Mouse (Mus musculus): ENCODE results near the gene Zfp646.

GRCm38 (mm10) chr7:127931351-127932135, 55.5 kb downstream of the Zfp646 start:
- TF ChIP-seq CTCF (IDR thresholded peaks at IDR 0.05; ENCODE audit: control insufficient read depth, insufficient read depth, insufficient read length) (no peak), MYOD1 (IDR thresholded peaks at IDR 0.05; ENCODE audit: control insufficient read depth, insufficient read length, low read depth) (no peak), MAX (IDR thresholded peaks at IDR 0.05) (peak; percentile 37), FOSL1 (IDR thresholded peaks at IDR 0.05; ENCODE audit: insufficient read depth, low read length, poor library complexity, severe bottlenecking) (no peak), CEBPB (IDR thresholded peaks at IDR 0.05; ENCODE audit: low read depth) (no peak)
